Mouse (Mus musculus): ENCODE measurements at regions not wholly inside any gene's neighbourhood (a gene's known extent, or its start where the extent isn't known, plus 50 kb on each side); places are given as distances from the start of the nearest gene placed in this dataset.

DNA sequence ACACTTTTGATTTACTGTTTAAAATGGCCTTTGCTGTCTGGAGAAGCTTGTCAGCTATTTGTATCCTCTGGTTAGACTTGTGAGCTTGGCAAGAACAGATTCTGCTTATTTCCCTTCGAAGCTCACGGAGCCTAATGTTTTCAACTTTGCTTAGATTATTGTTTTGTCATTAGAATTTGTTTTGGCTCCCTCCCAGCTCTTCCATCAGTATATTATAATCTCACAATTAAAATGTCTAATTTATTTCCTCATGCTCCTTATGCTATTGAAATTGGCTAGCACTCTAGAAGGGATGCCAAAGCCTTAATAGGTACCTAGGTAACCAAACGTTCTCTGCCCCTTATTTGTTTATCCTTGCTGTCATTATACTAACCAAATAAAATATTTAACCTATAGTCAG, 171.9 kb downstream of the Irx2 start:
- no peak for DNase-seq (ENCODE audit: extremely low read depth, insufficient read length, low spot score)

DNA sequence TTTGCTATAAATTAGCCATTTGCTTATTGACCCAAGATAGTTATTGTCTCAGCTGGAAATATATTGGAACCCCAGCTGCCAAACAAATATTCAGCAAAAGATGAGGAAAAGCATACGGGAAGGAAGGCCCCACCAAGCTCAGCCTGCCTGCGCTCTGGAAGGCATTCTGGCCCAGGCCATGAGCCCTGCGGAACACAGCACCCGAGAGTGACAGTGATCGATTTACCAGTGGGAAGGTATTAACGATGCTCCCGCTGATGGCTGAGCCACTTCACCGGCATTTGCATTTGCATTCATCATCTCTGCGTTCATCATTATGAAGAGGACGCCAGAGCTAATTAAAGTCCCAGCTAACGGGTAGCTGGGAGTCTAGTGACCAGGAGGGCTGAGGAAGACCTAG, 174.8 kb downstream of the Irx2 start:
- no peak for DNase-seq (ENCODE audit: extremely low read depth, insufficient read length, low spot score)

DNA sequence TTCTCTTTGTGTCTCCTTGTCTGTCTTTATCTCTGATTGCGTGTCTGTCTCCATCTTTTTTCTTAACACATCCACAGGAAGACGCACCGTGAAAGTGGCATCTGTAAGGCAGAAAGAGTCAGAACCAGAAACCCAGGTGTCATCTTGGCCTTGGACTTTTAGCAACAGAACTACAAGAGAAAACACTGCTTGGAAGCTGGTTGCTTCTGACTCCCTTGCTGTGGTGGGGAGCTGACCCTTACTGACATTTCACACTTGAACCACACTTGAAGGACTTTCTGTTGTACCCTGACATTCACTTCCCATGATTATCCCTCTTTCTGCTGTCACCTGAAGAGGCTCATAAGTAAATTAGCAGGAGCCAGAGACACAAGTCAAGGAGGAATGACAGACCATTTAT, 180.6 kb downstream of the Irx2 start:
- DNase-seq (ENCODE audit: extremely low read depth, insufficient read length, low spot score) = no peak

DNA sequence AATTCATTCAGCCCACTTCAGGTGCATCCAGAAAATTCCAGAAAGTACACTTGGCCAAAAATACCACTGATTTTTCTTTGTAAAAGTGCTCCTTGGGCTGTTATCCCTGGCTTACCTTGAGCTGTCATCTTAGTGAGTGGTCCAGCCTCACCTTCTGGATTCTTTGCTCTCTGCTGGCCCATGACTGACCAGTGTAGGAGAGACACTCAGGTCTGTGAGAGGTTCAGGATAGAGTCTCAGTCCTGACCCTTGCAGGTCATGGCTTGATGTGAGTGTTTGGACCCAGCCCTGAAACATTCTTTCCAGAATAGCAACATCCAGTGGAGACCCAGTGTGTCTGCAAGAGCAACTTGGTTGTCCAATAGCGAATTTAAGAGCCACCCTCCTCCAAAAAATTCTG, 182.0 kb downstream of the Irx2 start:
- no peak for DNase-seq (ENCODE audit: extremely low read depth, insufficient read length, low spot score)

DNA sequence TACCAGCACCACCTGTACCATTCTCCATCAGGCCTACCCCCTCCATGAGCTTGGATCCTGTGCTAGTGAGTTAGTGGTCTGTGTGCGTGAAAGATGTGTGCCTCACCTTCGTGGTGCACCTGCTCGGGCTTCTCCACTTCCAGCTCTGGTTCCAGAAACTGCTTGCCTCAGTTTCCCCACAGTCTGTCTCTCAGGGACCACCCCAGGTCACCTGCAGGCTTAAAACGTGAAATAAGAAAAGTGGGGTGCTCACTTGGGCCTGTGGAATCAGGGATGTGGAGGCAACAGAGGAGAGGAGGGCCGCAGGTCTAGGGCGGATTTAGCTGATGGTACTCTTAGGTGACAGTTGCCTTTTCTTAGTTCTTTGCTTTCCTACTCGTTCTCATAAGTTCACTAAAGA, 186.0 kb downstream of the Irx2 start:
- DNase-seq (ENCODE audit: extremely low read depth, insufficient read length, low spot score) = no peak

DNA sequence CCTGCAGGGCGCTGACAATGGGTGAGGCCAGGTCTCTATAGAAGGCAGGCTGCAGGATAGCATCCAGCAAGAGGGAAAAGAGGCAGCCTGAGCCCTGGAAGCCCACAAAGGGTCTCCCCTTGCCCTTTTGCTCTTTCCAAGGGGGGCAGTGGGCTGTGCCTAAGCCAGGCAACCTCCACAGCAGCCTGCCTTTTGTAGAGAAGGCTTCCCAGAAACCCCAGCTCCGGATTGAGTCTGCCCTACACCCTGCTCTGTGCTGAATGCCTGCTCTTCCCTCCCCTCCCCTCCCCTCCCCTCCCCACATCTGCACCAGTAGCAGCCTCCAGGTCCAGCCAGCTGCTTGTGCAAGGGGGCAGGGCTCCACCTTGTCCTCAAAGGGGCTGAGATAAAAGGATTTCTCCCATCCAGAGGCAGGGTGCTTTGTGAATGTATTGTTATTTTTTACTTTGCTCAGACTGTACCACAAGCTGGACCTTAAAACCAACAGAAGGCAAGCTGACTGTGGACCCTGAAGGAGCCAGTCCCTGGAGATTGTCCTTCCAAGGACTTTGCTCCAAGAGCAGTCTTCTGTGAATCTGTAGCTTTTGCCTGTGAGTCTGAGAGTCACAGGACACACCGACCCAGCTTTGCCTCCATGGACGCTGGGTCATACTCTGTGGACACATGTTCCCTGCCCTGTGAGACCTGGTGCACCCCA, 186.8 kb downstream of the Irx2 start:
- no peak for DNase-seq (ENCODE audit: extremely low read depth, insufficient read length, low spot score)

DNA sequence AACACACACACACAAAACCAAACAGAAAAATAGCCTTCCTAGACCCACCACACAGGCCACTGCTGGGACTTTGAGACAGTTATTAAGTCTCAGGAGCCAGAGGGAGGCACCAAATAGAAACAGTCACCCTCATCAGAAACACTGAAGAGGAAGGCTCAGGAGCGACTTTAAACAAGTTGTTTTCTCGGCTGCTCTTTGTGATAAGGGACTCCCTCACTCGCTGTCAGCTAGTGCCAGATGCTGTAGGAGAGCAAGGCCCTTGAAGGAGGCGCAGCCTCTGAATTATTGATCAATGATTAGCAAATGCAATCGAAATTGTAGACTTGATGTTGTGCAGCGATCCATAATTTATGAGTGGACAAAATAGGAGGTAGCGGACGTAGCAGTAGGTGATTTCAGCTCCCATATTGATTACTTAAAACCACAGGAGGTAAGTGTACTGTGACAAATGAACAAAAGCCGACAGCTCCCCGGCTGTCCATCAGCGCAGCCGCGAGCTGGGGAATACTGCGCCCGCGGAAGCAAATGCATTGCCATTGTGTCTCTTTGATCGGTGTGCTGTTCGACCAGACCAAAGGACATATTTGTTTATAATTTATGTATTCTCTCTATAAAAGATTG, 187.4 kb downstream of the Irx2 start:
- DNase-seq (ENCODE audit: extremely low read depth, insufficient read length, low spot score) = no peak

DNA sequence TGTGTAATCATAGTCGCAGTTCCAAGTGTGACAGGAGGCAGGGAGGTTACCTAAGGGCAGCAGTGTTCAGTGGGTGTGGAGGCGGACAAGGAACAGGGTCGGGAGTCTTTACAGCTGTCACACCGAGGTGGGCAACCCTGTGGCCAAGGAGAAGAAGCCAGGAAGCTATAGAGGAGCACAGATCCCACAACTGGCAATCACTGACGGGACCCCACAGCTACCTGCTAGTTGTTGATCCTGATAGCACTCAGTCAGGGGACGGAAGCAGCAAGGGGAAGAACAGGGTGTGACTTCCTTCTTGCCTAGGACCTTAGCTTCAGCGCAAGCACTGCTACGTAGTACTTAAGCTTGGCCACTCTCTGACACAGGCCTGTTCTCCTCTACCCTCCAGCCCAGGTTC, 188.2 kb downstream of the Irx2 start:
- no peak for DNase-seq (ENCODE audit: extremely low read depth, insufficient read length, low spot score)

DNA sequence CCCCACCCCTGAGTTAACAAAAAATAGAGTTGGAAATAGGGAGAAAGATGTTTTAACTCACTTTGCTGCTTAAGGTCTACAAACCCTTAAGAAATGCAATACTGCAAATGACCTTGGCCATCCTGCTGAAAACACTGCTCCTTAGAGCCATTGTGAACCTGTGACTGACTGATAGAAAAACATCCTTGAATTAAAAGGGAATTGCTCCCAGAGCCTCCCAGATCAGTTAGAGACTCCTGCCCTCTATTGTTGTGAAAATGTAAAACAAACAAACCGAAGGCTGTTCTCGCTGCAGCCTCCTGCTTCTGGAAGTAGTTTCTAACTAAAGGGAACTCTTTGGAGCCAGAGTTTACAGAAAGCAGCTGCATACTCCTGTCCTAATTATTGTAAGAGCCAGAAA, 188.9 kb downstream of the Irx2 start:
- DNase-seq (ENCODE audit: extremely low read depth, insufficient read length, low spot score) = no peak

DNA sequence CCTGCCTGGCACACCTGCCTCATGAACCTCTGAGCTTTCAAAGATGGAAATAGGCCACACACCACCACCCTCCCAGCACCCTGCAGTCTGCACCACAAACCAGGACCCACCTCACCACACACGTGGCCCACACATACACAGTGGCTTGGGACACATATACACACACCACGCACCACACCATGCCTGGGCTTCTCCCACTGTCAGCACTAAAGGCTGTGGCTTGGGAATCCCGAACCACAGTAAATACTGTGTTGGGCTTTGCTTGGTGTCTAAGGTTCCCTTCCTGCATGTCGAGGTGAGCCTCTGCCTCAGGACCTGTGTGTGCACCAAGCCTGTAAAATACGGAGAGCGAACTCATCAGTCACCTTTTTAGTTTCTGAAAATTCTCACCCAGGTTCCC, 189.3 kb downstream of the Irx2 start:
- DNase-seq (ENCODE audit: extremely low read depth, insufficient read length, low spot score) = no peak

DNA sequence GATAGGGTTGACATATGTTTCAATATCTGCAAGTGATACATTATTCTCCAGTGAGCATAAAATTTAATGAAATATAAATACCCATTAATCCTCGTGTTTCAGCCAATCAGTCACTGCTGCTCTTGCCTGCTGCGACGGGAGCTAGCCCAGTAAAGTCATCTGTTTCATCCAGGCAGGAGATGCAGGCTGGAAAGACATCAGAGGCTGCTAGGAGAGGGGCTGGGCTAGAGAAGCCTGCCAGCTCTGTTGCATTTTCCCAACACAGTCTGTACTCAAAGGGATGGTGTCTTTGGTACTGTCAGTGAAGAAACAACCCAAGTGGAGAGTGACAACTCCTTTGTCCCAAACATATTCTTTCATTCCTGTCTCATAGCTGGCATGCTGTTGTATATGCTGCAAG, 198.0 kb downstream of the Irx2 start:
- no peak for DNase-seq (ENCODE audit: extremely low read depth, insufficient read length, low spot score)

DNA sequence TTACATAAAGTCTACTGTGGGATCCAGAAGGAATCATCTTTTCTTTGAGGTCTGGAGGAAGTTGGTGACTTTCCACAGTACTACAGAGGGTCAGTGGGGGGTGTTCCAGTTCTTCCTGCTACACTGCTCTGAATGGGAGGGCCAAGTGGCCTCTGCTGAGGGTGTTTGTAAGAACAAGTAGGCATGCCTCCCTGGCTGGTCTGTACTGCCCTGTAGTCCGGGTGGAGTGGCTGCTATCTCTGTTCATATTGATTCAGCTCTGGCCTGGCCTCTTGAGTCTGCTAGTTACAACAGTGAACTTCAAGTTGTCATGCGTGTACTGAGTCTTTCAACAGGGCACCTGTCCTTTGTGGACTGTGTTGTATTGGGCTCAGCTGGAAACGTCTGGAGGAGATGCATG, 200.7 kb downstream of the Irx2 start:
- no peak for DNase-seq (ENCODE audit: extremely low read depth, insufficient read length, low spot score)

DNA sequence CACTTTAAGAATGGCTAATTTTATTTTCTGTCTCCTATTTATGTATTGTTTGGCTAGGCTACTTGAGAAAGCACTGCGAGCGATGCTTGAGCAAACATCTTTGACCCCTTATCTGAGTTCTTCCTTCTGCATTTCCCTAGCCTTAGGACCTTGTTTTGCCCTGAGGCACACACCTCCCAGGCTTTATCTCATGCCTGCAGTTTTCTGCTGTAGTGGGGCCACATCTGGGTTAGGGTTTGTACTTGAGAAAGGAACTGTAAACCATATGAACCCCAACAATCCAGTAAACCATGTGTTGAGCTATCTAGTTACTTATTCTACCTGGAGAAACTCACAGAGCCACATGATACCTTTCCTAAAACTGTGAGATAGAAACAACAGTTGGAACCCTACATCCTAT, 204.7 kb downstream of the Irx2 start:
- DNase-seq (ENCODE audit: extremely low read depth, insufficient read length, low spot score) = no peak

DNA sequence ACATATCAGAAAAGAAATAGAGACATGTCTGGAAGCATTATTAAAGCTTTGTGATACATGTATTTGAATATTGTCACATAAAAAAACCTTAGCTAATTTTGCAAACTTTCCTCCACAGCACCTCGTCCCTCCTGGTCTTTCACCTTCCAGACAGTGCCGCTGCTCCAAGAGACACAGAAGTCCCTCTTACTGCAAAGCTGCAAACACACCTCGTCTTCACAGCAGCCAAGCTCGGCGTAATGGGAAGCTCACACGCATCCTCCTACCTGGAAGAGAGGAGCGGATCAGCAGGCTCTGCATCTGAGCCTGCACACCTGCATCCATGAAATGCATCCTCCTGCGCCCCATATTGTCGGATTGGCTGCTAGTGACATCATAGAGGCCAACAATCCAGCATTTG, 208.4 kb downstream of the Irx2 start:
- no peak for DNase-seq (ENCODE audit: extremely low read depth, insufficient read length, low spot score)

DNA sequence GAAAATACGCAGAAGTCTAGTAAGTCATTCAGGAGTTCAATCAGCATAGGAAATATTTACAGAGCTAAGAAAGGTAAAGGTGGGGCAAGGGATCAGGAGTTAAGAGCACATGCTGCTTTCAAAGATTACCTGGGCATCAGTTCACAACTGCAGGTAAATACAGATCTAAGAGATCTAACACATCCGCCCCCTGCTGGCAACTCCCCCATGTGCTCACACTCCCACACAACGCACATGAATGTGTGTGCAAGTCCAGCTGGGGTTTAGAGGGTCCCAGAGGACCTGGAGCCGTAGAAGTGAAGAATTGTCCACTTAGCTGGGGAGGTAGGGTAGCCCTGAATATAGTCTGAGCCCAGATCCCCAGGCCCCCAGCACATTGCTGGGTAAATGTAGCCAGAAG, 219.5 kb downstream of the Irx2 start:
- DNase-seq (ENCODE audit: extremely low read depth, insufficient read length, low spot score) = no peak

DNA sequence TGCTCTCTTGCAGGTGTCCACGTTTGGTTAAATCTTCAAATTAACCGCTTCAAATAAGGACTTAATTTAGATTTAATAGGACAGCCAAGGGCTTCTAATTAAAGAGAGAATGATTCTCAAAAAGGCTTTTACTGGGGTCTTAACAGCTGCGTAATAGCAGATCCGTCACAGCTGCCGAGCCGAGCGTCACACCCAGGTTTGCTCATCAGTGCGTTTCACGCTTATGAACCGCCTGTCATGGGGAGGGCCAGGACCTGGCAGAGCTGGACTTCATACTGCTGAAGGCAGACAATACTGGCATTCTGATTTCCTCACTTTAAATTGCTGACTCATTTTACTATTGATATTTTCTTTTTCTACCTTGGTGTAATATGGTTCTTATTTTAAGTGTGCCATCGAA, 221.2 kb downstream of the Irx2 start:
- no peak for DNase-seq (ENCODE audit: extremely low read depth, insufficient read length, low spot score)

DNA sequence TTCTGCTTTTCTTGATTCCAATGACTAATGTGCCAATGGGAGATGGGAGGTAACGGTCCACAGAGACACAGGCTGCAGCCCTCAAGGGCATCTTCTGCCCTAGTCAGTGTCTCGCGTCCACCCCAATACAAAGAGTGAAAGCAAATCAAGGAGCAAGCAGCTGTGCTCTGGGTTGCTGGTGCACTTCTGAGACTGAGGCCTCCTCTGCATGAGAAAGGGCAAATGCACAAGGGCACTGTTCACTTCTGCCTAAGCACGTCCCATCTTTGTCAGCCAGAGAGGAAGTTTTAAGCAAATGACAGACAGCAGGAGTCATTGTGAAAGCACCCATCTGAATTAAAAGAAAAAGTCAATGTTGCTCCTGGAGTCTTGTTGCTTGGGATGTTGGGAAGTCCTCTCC, 224.3 kb downstream of the Irx2 start:
- no peak for DNase-seq (ENCODE audit: extremely low read depth, insufficient read length, low spot score)

DNA sequence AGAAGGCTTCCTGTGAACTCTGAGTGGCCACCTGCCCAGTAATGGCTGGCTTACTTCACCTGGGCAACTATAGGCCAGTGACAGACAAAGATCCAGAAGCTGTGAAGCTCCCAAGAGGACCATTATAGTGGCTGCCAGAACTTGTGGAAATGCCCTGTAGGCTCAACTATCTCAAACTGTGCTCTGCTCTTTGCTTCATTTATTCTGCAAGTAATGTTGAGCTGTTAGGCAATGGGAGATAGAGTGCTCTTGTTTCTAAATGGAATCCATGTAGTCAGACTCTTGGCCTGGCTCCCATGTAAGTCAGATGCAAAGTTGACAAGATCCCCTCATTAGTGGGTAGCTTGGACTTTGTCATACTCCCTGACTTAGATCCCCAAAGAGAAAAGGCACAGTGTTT, 247.3 kb downstream of the Irx2 start:
- no peak for DNase-seq (ENCODE audit: extremely low read depth, insufficient read length, low spot score)

DNA sequence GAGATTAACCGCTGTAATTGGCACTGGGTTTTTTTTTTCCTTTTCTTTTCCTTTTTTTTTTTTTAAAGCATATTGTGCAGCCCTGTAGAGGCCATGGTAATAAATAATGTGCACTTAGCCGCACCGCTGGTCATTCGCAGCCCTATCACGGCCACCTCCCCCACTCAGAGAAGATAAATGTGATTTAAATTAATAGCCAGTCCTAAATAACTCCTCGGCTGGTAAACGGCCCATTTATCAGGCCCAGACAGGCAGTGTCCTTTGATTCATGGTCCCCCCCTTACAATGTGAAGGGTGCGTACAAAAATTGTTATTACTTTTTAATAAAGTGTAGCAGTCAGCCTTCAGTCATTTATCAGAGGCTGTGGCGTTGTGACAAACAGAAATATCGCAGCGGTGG, 266.4 kb downstream of the Irx2 start:
- no peak for DNase-seq (ENCODE audit: extremely low read depth, insufficient read length, low spot score)

DNA sequence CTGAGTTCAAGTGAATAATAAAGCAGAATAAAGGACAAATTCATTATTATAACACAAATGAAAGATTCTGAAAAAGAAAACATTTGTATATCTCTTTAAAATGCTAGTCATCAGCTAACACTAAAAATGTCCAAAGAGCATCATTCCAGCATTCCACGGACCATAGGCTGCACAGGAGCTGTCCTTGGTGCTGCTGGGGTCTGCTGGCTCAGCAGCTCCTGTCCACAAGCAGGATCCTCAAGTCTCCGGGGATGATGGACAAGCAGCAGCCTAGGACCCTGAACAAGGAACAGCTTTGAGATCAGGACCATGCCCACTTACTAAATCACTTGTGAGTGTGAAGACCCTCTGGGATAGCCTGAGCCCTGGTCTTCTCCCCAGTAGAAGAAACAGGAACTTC, 274.0 kb downstream of the Irx2 start:
- DNase-seq (ENCODE audit: extremely low read depth, insufficient read length, low spot score) = no peak

DNA sequence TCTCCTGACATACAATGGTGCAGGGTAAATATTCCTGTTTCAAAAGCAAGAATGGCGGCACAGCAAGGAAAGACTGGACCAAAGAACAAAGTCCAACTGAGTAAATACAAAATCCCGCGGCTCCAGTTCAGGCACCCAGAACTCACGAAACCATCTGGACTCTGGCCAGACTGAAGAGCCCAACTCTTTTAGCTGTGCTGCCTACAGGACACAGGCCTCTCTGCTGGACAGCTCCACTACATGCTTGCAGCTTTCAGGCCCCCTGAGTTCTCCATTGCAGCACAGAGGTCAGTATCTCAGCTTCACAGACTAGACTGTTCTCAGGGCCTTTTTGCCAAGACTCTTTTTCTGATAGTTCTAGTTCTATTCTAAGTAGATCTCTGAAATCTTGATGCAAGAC, 290.3 kb downstream of the Irx2 start:
- DNase-seq (ENCODE audit: extremely low read depth, insufficient read length, low spot score) = no peak

DNA sequence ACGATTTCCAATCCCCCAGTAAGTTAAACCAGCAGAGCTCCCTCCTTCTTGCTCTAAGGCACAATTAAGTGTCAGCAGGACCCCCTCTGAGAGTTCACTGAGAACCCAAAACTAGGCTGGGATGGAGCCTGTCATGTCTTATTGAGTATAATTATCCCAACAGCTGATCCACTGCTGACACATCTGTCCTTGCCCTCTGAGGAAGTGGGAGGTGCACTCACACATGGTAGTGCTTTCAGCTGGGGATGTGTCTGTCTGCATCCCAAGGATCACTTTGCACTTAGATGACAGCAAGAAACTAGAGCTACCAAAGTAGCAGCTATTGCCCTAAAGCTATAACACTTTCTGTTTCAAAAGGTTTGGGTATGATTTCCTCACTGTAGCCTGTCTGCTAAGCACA, 291.7 kb downstream of the Irx2 start:
- no peak for DNase-seq (ENCODE audit: extremely low read depth, insufficient read length, low spot score)

DNA sequence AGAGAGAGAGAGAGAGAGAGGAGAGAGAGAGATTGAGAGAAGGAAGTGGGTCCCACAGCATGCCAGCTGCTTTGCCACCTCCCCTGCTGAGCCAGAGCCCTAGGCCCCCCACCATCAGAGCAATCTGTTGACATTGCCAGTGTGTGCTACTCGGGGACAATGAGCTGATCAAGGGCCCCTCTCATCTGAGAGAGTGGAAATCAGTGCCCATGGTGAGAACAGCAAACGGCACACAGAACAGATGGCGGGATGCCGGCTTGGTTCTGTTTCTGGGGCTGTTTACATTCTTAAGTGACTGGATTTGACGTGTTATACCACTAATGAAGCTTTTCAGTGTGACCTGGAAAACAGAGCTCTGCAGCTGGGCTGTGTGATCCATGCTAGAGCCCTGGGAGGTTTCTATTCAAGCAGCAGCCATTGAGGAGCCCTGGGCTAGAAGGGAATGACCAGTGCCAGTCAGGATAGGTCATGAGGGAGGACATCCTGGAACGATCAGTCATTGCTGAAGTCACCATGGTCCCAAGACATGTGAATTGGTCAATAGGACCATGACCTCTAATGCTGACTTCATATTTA, 296.0 kb downstream of the Irx2 start:
- DNase-seq (ENCODE audit: extremely low read depth, insufficient read length, low spot score) = no peak

Data from 3134 (cell line).